Mouse (Mus musculus): Measurements from ENCODE around the gene 1300017J02Rik. TPM values are rescaled to one million over a fixed set of nuclear protein-coding genes. Genes with fewer than 3 reads are reported as not detected.

1300017J02Rik gene
- 1.1 TPM for polyA plus RNA-seq (2017; shearing (Covaris generic))

GRCm38 (mm10) chr9:103304927-103305326 lies at the start of gene 1300017J02Rik, which contains the start of gene Topbp1:
Gene 1300017J02Rik (minus strand): TSS chr9:103305082.
Gene Topbp1 (plus strand): TSS chr9:103305215.

GRCm38 (mm10) chr9:103230151-103230951 lies 74.5 kb downstream of the 1300017J02Rik start, which contains the start of the genes Gm20425 and Trf:
Gene Gm20425 (minus strand): TSS chr9:103230307.
Gene Trf (minus strand): TSS chr9:103230444.

GRCm38 (mm10) chr9:103201561-103202260 lies 103.2 kb downstream of the 1300017J02Rik start, which contains the start of gene Srprb:
Gene Srprb (minus strand): TSS chr9:103202137.

Other genes starting within 250 kb of the 1300017J02Rik start
- 16.4 TPM for gene Rab6b, start 193.3 kb downstream of the 1300017J02Rik start, polyA plus RNA-seq (2017; shearing (Covaris generic))
- gene Srprb, start 102.9 kb downstream of the 1300017J02Rik start, polyA plus RNA-seq (2017; shearing (Covaris generic)) = 34.7 TPM
- 0.94 TPM for gene Gm20425, start 74.8 kb downstream of the 1300017J02Rik start, polyA plus RNA-seq (2017; shearing (Covaris generic))
- gene Trf, start 74.6 kb downstream of the 1300017J02Rik start, polyA plus RNA-seq (2017; shearing (Covaris generic)) = 5.1 TPM
- gene Topbp1, start 133 bp upstream of the 1300017J02Rik start, polyA plus RNA-seq (2017; shearing (Covaris generic)) = 42.7 TPM
- 73.8 TPM for gene Cdv3, start 60.8 kb upstream of the 1300017J02Rik start, polyA plus RNA-seq (2017; shearing (Covaris generic))
- gene Bfsp2, start 175.3 kb upstream of the 1300017J02Rik start, polyA plus RNA-seq (2017; shearing (Covaris generic)) = not detected